Mouse (Mus musculus) heart, adult 2 months (tissue): Measurements from ENCODE around the gene Purb. TPM values are rescaled to one million over a fixed set of nuclear protein-coding genes. Genes with fewer than 3 reads are reported as not detected.

Experiments
- DNase-seq, 2 experiments: peaks; one replicate each; pipeline ENCODE4 v3.0.0; 2021
- H3K27ac ChIP-seq: fragments of 200-600 bp; 2 replicates; pipeline ENCODE4 v1.8.1; 2022
- H3K27me3 ChIP-seq: fragments of 200-500 bp; 2 replicates; pipeline ENCODE4 v1.6.1; 2012; ENCODE audit warnings: mild to moderate bottlenecking, low read length, inconsistent platforms, mixed read lengths; ENCODE audit not compliant: control insufficient read depth, insufficient read depth
- H3K36me3 ChIP-seq: fragments of 200-500 bp; 2 replicates; pipeline ENCODE4 v1.6.1; 2012; ENCODE audit warnings: low read length, inconsistent platforms; ENCODE audit not compliant: control insufficient read depth, insufficient read depth
- H3K4me1 ChIP-seq: fragments of 200-500 bp; 2 replicates; pipeline ENCODE4 v1.6.1; 2011; ENCODE audit warnings: low read length; ENCODE audit not compliant: control insufficient read depth, insufficient read depth
- H3K4me3 ChIP-seq: fragments of 200-600 bp; 2 replicates; pipeline ENCODE4 v1.8.1; 2022
- H3K79me2 ChIP-seq: fragments of 200-500 bp; replicated peaks from 2 replicates; pipeline ENCODE4 v1.6.1; 2012; ENCODE audit warnings: mild to moderate bottlenecking, inconsistent platforms, low read length, moderate library complexity, mixed read lengths; ENCODE audit not compliant: control insufficient read depth, insufficient read depth
- H3K9ac ChIP-seq: fragments of 200-500 bp; 2 replicates; pipeline ENCODE4 v1.6.1; 2012; ENCODE audit warnings: low read depth, mild to moderate bottlenecking, control low read depth, inconsistent platforms, low read length, mixed read lengths
- CTCF ChIP-seq: fragments of 200-600 bp; IDR thresholded peaks from 2 replicates; pipeline ENCODE4 v1.8.1; 2022; ENCODE audit warnings: antibody characterized with exemption, mild to moderate bottlenecking, moderate library complexity
- EP300 ChIP-seq: fragments of 200-500 bp; IDR thresholded peaks from 2 replicates; pipeline ENCODE4 v1.6.1; 2011; ENCODE audit warnings: low read depth, low read length, control low read depth; ENCODE audit not compliant: insufficient read depth
- POLR2A ChIP-seq: fragments of 200-500 bp; IDR thresholded peaks from 2 replicates; pipeline ENCODE4 v1.6.1; 2011; ENCODE audit warnings: mild to moderate bottlenecking, low read depth, low read length, control low read depth; ENCODE audit not compliant: insufficient read depth
- whole genome bisulfite sequencing: fragments of 180-500 bp; shearing (Covaris S2); methylation state at CpG from one replicate; pipeline ENCODE4 v1.1.7; 2018; 5-methylcytosine and 5-hydroxymethylcytosine counted together
- intact Hi-C: fragments of 180-260 bp; cut with DNase I; formaldehyde crosslinking; loops from one replicate; pipeline ENCODE4 v1.15.1; 2025
- polyA plus RNA-seq: library from polyadenylated mRNA; depleted of rRNA; stranded (reverse); fragments of >200 nt; gene quantifications from 2 replicates; pipeline ENCODE4 v1.2.3, GENCODE M21; 2012
- total RNA-seq, 2 experiments: library from RNA; stranded (reverse); gene quantifications; 2 replicates each; pipeline ENCODE4 v1.2.3; 2021

The Purb gene
- total and polyA plus RNA-seq, 3 experiments: 5.0 to 31.5 (median 28.0) TPM

DNA sequence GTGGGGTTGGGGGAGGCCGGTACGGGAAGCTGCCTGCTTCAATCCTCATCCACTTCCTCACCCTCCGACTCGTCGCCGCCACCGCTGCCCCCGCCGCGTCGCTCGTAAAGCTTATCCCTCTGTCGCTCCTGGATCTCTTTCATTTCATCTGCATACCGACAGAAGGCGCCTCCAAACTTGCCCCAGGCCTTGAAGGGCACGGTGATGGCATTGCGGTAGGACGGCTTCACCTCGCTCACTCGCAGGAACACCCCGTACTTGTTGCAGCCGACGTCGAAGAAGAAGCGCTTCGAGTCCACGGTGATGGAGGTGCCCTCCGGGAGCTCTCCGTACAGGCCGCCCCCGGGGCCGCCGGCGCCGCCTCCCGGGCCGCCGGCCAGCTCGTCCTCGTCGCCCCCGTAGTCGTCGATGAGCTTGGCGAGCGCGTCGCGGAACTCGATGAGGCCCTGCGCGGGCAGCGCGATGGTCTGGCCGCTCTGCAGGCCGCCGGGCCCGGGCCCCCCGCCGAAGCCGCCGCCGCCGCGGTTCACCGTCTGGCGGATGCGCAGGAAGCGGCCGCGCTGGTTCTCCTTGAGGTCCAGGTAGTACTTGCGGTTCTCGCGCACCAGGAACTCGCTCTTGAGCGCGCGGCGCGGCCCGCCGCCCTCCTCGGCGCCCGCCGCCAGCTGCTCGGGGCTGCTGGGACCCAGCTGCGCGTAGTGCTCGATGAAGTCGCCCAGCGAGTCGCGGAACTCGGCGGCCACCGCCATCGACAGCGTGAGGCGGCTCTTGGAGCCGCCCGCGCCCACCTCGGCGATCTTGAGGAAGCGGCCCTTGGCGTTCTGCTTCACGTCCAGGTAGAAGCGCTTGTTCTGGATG is 614 bp downstream of the Purb start:
- Histone ChIP-seq H3K79me2 (peaks cover 4% of the 10 kb centered on the region; the same call in 1 of the 2 replicates), H3K4me3 (peak overlapping the region; percentile 83), H3K27ac (peak overlapping the region; percentile 88), H3K36me3 (peaks cover 39% of the 10 kb centered on the region), H3K9ac (peak overlapping the region; percentile 78), H3K27me3 (no peaks in the 10 kb centered on the region), H3K4me1 (peaks cover 10% of the 10 kb centered on the region)
- WGBS: under 1% methylated on average over 109 of the region's 109 CpGs
- intact Hi-C loops: loop anchor here (2.0 to 5.0 kb wide), 2 partner anchors 30 to 52 kb away; partner anchors contain the start of gene H2afv
- DNase-seq: peak; percentile 74 to 78
- TF ChIP-seq EP300: no peak

DNA sequence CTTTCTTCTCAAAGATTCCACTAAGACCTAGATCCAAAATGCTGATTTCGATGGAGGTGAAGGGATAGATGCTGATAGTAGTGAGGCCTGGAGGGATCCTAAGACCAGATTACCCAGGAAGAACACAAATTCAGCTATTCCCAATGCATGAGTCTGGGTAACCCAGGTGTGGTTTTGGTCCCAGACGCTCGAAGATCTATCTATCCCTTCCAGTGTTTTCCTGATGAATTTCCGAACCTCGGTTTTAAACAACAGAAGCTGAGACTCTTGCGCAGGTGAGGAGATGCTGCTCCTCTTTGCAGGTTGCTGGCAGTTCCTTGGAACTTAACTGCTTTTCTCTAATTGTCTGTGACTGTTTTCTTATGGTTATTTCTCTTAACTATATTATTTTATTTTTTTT is 1.3 kb downstream of the Purb start:
- peak overlapping the region; percentile 88 for H3K27ac ChIP-seq
- intact Hi-C loops: loop anchor here (2.0 kb wide), 1 partner anchor 30 kb away; the partner anchor contains the start of gene H2afv
- TF ChIP-seq POLR2A (no peak), EP300 (no peak), CTCF (no peak)
- H3K4me1 ChIP-seq: peaks cover 10% of the 10 kb centered on the region
- peaks cover 43% of the 10 kb centered on the region for H3K36me3 ChIP-seq
- H3K4me3 ChIP-seq: peak overlapping the region; percentile 83
- WGBS: 13% methylated on average over 6 of the region's 6 CpGs
- peaks cover 4% of the 10 kb centered on the region; the same call in 1 of the 2 replicates for H3K79me2 ChIP-seq
- DNase-seq: no peak
- no peaks in the 10 kb centered on the region for H3K27me3 ChIP-seq
- H3K9ac ChIP-seq: peak overlapping the region; percentile 61

DNA sequence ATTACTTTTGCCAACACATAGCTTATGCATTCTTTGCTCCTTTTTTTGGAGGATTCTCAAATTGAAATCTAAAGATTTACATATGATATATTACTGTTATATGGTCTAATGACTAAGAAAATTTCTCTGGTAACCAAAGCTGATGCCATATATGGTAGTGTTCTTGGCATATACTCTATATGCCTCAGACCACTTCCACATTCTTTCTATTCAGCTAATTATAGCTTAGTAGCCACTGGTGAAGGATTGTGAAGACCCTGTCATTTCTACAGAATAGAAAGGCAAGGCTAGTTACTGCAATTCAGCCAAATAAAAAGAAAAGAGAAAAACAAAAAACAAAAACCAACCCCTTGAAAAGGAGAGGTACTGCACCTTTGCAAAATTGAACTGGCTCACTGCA is 3.6 kb downstream of the Purb start:
- peak overlapping the region; percentile 18; the same call in 1 of the 2 replicates for H3K9ac ChIP-seq
- H3K4me3 ChIP-seq: peak overlapping the region; percentile 83
- no peak for TF ChIP-seq EP300
- no peak for TF ChIP-seq CTCF
- H3K27ac ChIP-seq: no peak overlapping the region
- intact Hi-C loops: no loop called here
- no peaks in the 10 kb centered on the region for H3K27me3 ChIP-seq
- DNase-seq: no peak
- peaks cover 44% of the 10 kb centered on the region for H3K36me3 ChIP-seq
- H3K4me1 ChIP-seq: peaks cover 10% of the 10 kb centered on the region
- peaks cover 4% of the 10 kb centered on the region; the same call in 1 of the 2 replicates for H3K79me2 ChIP-seq

DNA sequence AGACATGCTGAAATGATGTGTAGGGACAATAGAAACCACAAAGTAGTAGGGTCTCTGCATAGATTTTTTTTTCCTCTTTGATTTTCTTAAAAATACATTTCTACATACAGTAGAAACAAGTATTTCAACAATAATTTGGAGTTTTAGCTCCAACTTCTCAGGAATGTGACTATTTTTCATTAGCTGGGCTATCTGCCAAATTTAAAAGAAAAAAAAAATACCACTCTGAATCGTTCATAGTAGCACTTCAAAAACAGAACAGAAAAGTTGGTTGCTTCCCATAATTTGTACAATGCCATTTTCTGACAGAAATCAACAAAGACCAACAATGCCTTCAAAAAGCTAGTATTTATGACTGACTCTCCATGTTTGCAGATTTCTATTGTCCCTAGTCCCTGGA is 4.2 kb downstream of the Purb start:
- Histone ChIP-seq H3K4me3 (peak overlapping the region; percentile 83), H3K79me2 (peaks cover 4% of the 10 kb centered on the region; the same call in 1 of the 2 replicates), H3K9ac (no peak overlapping the region; the same call in 1 of the 2 replicates), H3K4me1 (peaks cover 10% of the 10 kb centered on the region), H3K27ac (no peak overlapping the region; the same call in 1 of the 2 replicates), H3K27me3 (no peaks in the 10 kb centered on the region), H3K36me3 (peaks cover 44% of the 10 kb centered on the region)
- 0% methylated on average over 1 of the region's 1 CpGs for WGBS
- TF ChIP-seq POLR2A: no peak
- TF ChIP-seq EP300: no peak
- no peak for TF ChIP-seq CTCF
- intact Hi-C loops: no loop called here
- no peak for DNase-seq

DNA sequence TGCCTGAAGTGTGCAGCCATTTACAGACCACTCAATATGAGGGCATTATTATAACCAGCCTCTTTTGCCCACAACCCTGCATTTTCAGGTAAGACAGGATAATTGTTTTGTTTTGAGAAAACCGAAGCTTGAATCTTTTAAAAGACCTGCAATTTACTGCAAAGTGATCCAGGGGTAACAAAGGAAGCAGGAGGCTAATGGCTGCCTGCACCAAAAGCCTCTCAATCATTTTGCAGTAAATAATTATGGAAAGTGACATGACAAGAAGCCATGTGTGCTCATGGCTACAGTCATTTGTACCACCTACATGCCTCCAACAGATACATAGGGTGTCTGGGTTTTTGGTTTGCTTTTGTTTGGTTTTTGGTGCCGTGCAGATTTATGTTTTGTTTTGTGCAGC is 4.7 kb downstream of the Purb start:
- Histone ChIP-seq H3K4me3 (peak overlapping the region; percentile 9; the same call in 1 of the 2 replicates), H3K79me2 (peaks cover 4% of the 10 kb centered on the region; the same call in 1 of the 2 replicates), H3K27me3 (no peaks in the 10 kb centered on the region), H3K27ac (no peak overlapping the region; the same call in 1 of the 2 replicates), H3K9ac (peak overlapping the region; percentile 45), H3K36me3 (peaks cover 44% of the 10 kb centered on the region), H3K4me1 (peaks cover 10% of the 10 kb centered on the region)
- intact Hi-C loops: no loop called here
- TF ChIP-seq EP300: no peak
- TF ChIP-seq POLR2A: no peak
- TF ChIP-seq CTCF: no peak
- DNase-seq: no peak
- WGBS: 51% methylated on average over 2 of the region's 2 CpGs

DNA sequence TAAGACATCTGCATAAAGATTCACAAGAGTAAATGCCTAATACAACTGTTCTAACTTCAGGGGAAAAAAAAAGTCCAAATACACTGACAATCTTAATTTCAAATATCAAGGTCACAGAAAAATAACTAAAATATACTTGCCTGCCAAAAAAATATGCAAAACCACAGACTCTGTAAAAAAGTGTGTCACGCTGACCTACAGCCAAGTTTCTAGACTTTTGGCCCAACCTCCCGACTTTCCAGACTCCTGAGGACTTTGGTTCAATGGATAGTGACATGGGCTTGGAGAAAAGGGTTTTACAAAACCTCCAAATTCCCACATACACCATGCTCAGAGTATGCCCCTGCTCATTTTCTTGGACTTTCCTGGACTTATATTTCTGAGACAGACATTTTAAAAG is 7.2 kb downstream of the Purb start:
- intact Hi-C loops: no loop called here
- peaks cover 5% of the 10 kb centered on the region for H3K4me1 ChIP-seq
- peaks cover 4% of the 10 kb centered on the region; the same call in 1 of the 2 replicates for H3K79me2 ChIP-seq
- DNase-seq: no peak
- 42% methylated on average over 2 of the region's 2 CpGs for WGBS
- TF ChIP-seq POLR2A: no peak
- TF ChIP-seq EP300: no peak
- no peak for TF ChIP-seq CTCF
- peaks cover 35% of the 10 kb centered on the region for H3K36me3 ChIP-seq
- H3K4me3 ChIP-seq: no peak overlapping the region
- no peak overlapping the region for H3K9ac ChIP-seq
- no peaks in the 10 kb centered on the region for H3K27me3 ChIP-seq
- H3K27ac ChIP-seq: no peak overlapping the region
